Mouse (Mus musculus): Measurements from ENCODE around the gene Zfp26.

GRCm38 (mm10) chr9:20443183-20443783 is 16.7 kb downstream of the Zfp26 start:
- no peak for TF ChIP-seq POLR2A (IDR thresholded peaks at IDR 0.05; ENCODE audit: low read depth, low read length)
- no peak for TF ChIP-seq CTCF (IDR thresholded peaks at IDR 0.05; ENCODE audit: borderline replicate concordance, insufficient read depth, low read length)
